Mouse (Mus musculus): ENCODE results near the gene Cyp27b1.

Cyp27b1 gene

GRCm38 (mm10) chr10:127041274-127041766 is 6.7 kb upstream of the Cyp27b1 start, which contains the start of the genes Mettl1 and Eef1akmt3:
TSS of gene Mettl1 (plus strand) at chr10:127041414.
TSS of gene Eef1akmt3 (minus strand) at chr10:127041513.
- no peaks in the 10 kb centered on the region for H3K36me3 ChIP-seq (ENCODE audit: control insufficient read depth, insufficient read depth, low read length, poor library complexity, severe bottlenecking)
- no peaks in the 10 kb centered on the region for H3K27me3 ChIP-seq (ENCODE audit: control insufficient read depth, insufficient read depth, low read length, poor library complexity, severe bottlenecking)
- DNase-seq (ENCODE audit: low read depth, low spot score) = no peak

- H3K36me3 ChIP-seq (ENCODE audit: control insufficient read depth, insufficient read depth, low read length, poor library complexity, severe bottlenecking) = no peaks in the 10 kb centered on the region
- no peaks in the 10 kb centered on the region for H3K27me3 ChIP-seq (ENCODE audit: control insufficient read depth, insufficient read depth, low read length, poor library complexity, severe bottlenecking)
- peak; percentile 91 for DNase-seq (ENCODE audit: low read depth, low spot score)
Observed at GRCm38 (mm10) chr10:127041774-127042338, 6.2 kb upstream of the Cyp27b1 start.

GRCm38 (mm10) chr10:127042468-127043115 is 5.5 kb upstream of the Cyp27b1 start:
- Histone ChIP-seq H3K36me3 (ENCODE audit: control insufficient read depth, insufficient read depth, low read length, poor library complexity, severe bottlenecking) (no peaks in the 10 kb centered on the region), H3K27me3 (ENCODE audit: control insufficient read depth, insufficient read depth, low read length, poor library complexity, severe bottlenecking) (no peaks in the 10 kb centered on the region)
- DNase-seq (ENCODE audit: low read depth, low spot score) = no peak

- Histone ChIP-seq H3K27me3 (ENCODE audit: control insufficient read depth, insufficient read depth, low read length, poor library complexity, severe bottlenecking) (no peaks in the 10 kb centered on the region), H3K36me3 (ENCODE audit: control insufficient read depth, insufficient read depth, low read length, poor library complexity, severe bottlenecking) (no peaks in the 10 kb centered on the region)
- no peak for DNase-seq (ENCODE audit: low read depth, low spot score)
Observed at GRCm38 (mm10) chr10:127043187-127043586, 4.9 kb upstream of the Cyp27b1 start.

- no peaks in the 10 kb centered on the region; the same call in 1 of the 2 replicates for H3K27me3 ChIP-seq (ENCODE audit: control insufficient read depth, insufficient read depth, low read length, poor library complexity, severe bottlenecking)
- H3K36me3 ChIP-seq (ENCODE audit: control insufficient read depth, insufficient read depth, low read length, poor library complexity, severe bottlenecking) = no peaks in the 10 kb centered on the region
- no peak for DNase-seq (ENCODE audit: low read depth, low spot score)
Observed at GRCm38 (mm10) chr10:127048608-127049394, 751 bp downstream of the Cyp27b1 start.

- peak; percentile 41 for DNase-seq (ENCODE audit: low read depth, low spot score)
- no peaks in the 10 kb centered on the region; the same call in 1 of the 2 replicates for H3K27me3 ChIP-seq (ENCODE audit: control insufficient read depth, insufficient read depth, low read length, poor library complexity, severe bottlenecking)
- H3K36me3 ChIP-seq (ENCODE audit: control insufficient read depth, insufficient read depth, low read length, poor library complexity, severe bottlenecking) = no peaks in the 10 kb centered on the region
Observed at GRCm38 (mm10) chr10:127049395-127050118, 1.5 kb downstream of the Cyp27b1 start.

GRCm38 (mm10) chr10:127050119-127050474 is 2.0 kb downstream of the Cyp27b1 start:
- no peaks in the 10 kb centered on the region; the same call in 1 of the 2 replicates for H3K27me3 ChIP-seq (ENCODE audit: control insufficient read depth, insufficient read depth, low read length, poor library complexity, severe bottlenecking)
- no peak for DNase-seq (ENCODE audit: low read depth, low spot score)

GRCm38 (mm10) chr10:127054646-127055045 is 6.6 kb downstream of the Cyp27b1 start:
- H3K27me3 ChIP-seq (ENCODE audit: control insufficient read depth, insufficient read depth, low read length, poor library complexity, severe bottlenecking) = no peaks in the 10 kb centered on the region
- H3K36me3 ChIP-seq (ENCODE audit: control insufficient read depth, insufficient read depth, low read length, poor library complexity, severe bottlenecking) = no peaks in the 10 kb centered on the region
- DNase-seq (ENCODE audit: low read depth, low spot score) = no peak

More at GRCm38 (mm10) chr10:127050119-127050474, 2.0 kb downstream of the Cyp27b1 start:
- no peaks in the 10 kb centered on the region for H3K36me3 ChIP-seq (ENCODE audit: control insufficient read depth, insufficient read depth, low read length, poor library complexity, severe bottlenecking)

- DNase-seq (ENCODE audit: low read depth, low spot score) = peak; percentile 56
- Histone ChIP-seq H3K27me3 (ENCODE audit: control insufficient read depth, insufficient read depth, low read length, poor library complexity, severe bottlenecking) (no peaks in the 10 kb centered on the region), H3K36me3 (ENCODE audit: control insufficient read depth, insufficient read depth, low read length, poor library complexity, severe bottlenecking) (no peaks in the 10 kb centered on the region)
Observed at GRCm38 (mm10) chr10:127055406-127055805, 7.4 kb downstream of the Cyp27b1 start.

GRCm38 (mm10) chr10:127056490-127056889 is 8.4 kb downstream of the Cyp27b1 start:
- no peaks in the 10 kb centered on the region for H3K36me3 ChIP-seq (ENCODE audit: control insufficient read depth, insufficient read depth, low read length, poor library complexity, severe bottlenecking)
- no peak for DNase-seq (ENCODE audit: low read depth, low spot score)
- no peaks in the 10 kb centered on the region for H3K27me3 ChIP-seq (ENCODE audit: control insufficient read depth, insufficient read depth, low read length, poor library complexity, severe bottlenecking)

- peak; percentile 87 for DNase-seq (ENCODE audit: low read depth, low spot score)
- Histone ChIP-seq H3K36me3 (ENCODE audit: control insufficient read depth, insufficient read depth, low read length, poor library complexity, severe bottlenecking) (no peaks in the 10 kb centered on the region), H3K27me3 (ENCODE audit: control insufficient read depth, insufficient read depth, low read length, poor library complexity, severe bottlenecking) (no peaks in the 10 kb centered on the region)
Observed at GRCm38 (mm10) chr10:127058161-127058560, 10.1 kb downstream of the Cyp27b1 start.

- no peaks in the 10 kb centered on the region for H3K36me3 ChIP-seq (ENCODE audit: control insufficient read depth, insufficient read depth, low read length, poor library complexity, severe bottlenecking)
- H3K27me3 ChIP-seq (ENCODE audit: control insufficient read depth, insufficient read depth, low read length, poor library complexity, severe bottlenecking) = no peaks in the 10 kb centered on the region
- no peak for DNase-seq (ENCODE audit: low read depth, low spot score)
Observed at GRCm38 (mm10) chr10:127058708-127059107, 10.7 kb downstream of the Cyp27b1 start.

- no peaks in the 10 kb centered on the region for H3K36me3 ChIP-seq (ENCODE audit: control insufficient read depth, insufficient read depth, low read length, poor library complexity, severe bottlenecking)
- no peak for DNase-seq (ENCODE audit: low read depth, low spot score)
- no peaks in the 10 kb centered on the region for H3K27me3 ChIP-seq (ENCODE audit: control insufficient read depth, insufficient read depth, low read length, poor library complexity, severe bottlenecking)
Observed at GRCm38 (mm10) chr10:127059174-127059967, 11.3 kb downstream of the Cyp27b1 start.

Data from splenic B cell, adult 2 months (primary cell).